Mouse (Mus musculus): ENCODE results near the gene Dhx29.

DNA sequence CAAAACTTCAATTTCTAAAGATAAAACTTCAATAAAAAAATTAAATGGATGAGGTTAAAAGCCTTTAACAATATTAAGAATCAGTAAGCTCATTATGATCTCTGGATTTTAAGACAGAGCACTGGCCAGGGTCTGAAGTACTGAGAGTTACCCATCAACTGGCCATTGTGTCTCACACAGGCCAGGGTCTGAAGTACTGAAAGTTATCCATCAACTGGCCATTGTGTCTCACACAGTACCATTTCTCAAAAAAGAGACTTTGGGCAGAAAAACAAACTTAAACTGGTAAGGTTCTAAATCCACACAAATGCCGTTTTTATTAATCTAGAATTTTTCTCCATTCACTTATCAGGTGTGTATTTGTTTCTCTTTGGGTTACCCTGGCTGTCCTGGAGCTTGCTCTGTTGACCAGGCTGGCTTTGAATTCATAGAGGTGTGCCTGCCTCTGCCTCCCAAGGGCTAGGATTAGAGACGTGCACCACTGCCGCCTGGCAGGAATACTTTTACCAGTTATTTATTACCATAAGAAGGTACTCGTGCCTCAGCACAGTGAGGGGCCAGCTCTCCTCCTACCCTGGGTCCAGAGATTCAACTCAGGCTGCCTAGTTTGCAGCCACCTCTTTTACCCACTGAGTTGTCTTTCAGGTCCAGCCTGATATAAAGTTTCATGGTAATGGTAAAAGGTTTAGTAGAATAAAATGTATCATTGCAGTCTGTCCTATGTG, 8.0 kb upstream of the Dhx29 start:
- TF ChIP-seq GATA1 (IDR thresholded peaks at IDR 0.05; ENCODE audit: borderline replicate concordance, low read length) (no peak), FLI1 (IDR thresholded peaks at IDR 0.05; ENCODE audit: low read length) (no peak)
